ENCODE assay signal across 9 mouse cellular contexts in the genomic region with DNA sequence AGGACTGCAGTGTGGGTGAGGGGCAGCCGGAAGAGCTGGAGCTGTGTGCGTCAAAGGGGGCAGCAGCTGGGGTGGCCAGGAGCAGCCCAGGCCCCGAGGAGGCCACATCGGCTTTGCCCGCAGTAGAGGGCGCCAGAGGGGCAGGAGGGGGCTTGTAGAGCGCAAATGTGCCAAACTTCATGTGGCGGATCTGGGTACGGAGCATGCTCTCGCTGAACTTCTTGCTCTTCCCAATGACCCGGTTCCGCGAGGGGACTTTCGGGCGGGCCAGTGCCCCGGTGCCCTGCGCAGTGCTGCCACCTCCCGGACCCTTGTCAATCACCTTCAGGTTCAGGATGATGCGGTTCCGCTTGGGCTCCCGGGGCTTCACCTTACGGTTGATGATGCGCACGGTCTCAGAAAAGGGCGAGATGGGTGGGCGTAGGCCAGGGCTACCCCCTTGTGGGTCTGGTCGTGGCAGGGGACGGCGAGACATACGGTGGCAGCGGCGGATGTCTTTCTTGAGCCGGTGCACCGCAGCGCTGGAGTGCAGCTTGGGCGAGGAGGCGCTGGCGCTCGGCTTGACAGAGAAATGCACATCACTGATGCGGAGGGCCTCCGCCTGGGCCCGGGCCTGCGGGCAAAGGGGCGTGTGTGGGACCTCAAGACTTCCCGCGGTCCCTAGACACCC. TPM values are rescaled to one million over a fixed set of nuclear protein-coding genes. Genes with fewer than 3 reads are reported as not detected.
A peak's percentile ranks its signal among the peaks of the same experiment; 100 is the strongest.
DNase-seq lines count a peak whose midpoint lies in the region; ATAC-seq and TF ChIP-seq lines count a peak whose summit lies in the region.
"Had no signal": no experiment of that assay in that cellular context is flagged by ENCODE, and none has a peak within 500 bp of the region (broad histone marks: within the 10 kb centered on the region; RNA-seq: fewer than 3 reads in every experiment).

No protein-coding gene starts in this region.

- no peak for TF ChIP-seq EP300 in MEL (IDR thresholded peaks at IDR 0.05; ENCODE audit: low read depth in 1 of 2, low read length in 2 of 2)

- DNase-seq in layer of hippocampus, adult 11-12 months (ENCODE audit: low spot score), result peak; percentile 35
- no peak for DNase-seq in layer of hippocampus, postnatal 25 days (ENCODE audit: extremely low spot score in 1 of 2, low spot score in 1 of 2)
- DNase-seq in MEL (ENCODE audit: low read depth, low spot score), result peak; percentile 21
- DNase-seq in cerebellum, adult 9-10 months, result peak; percentile 75
- DNase-seq in midbrain, embryonic 10.5 days (ENCODE audit: low spot score), result no peak
- DNase-seq in urinary bladder, postnatal 36 days (ENCODE audit: low spot score in 2 of 2), result no peak

- no peak for TF ChIP-seq RAD21 in MEL (IDR thresholded peaks at IDR 0.05; ENCODE audit: low read depth, low read length)

- H3K9me3 ChIP-seq in MEL (replicated peaks; ENCODE audit: insufficient read depth, low read length), result no peaks in the 10 kb centered on the region
- H3K9me3 ChIP-seq in hindbrain, embryonic 13.5 days, result no peaks in the 10 kb centered on the region
- no peaks in the 10 kb centered on the region for H3K9me3 ChIP-seq in midbrain, embryonic 10.5 days (replicated peaks)

- 42% methylated on average over 46 of the region's 46 CpGs for WGBS in hindbrain, embryonic 13.5 days
- WGBS in midbrain, embryonic 10.5 days, result 65% methylated on average over 46 of the region's 46 CpGs

- peak; percentile 20 to 62 (median 39); a peak in 4 of 6 replicates for TF ChIP-seq CTCF in MEL (IDR thresholded peaks at IDR 0.05 in 2 of 3, conservative IDR thresholded peaks at IDR 0.05 in 1 of 3; ENCODE audit: control insufficient read depth in 1 of 3, insufficient read depth in 1 of 3, low read depth in 2 of 3, low read length in 3 of 3, poor library complexity in 1 of 3, severe bottlenecking in 1 of 3)

- ATAC-seq in hindbrain, embryonic 13.5 days (ENCODE audit: low FRiP score), result no peak
- ATAC-seq in megakaryocyte progenitor cell, adult 5-6 weeks (replicated peaks; ENCODE audit: poor library complexity), result no peak

- H3K36me3 ChIP-seq in MEL (ENCODE audit: control insufficient read depth in 1 of 2, insufficient read depth in 2 of 2, low read length in 2 of 2), result peaks cover 0 to 21% of the 10 kb centered on the region in 2 experiments; a peak in 3 of 4 replicates
- H3K36me3 ChIP-seq in hindbrain, embryonic 13.5 days, result peaks cover 40% of the 10 kb centered on the region
- peaks cover 69% of the 10 kb centered on the region for H3K36me3 ChIP-seq in midbrain, embryonic 10.5 days

- H3K4me3 ChIP-seq in MEL (ENCODE audit: control insufficient read depth in 1 of 2, insufficient read depth in 1 of 2, low read depth in 2 of 2, low read length in 2 of 2), result no peak overlapping the region
- peak overlapping the region; percentile 14 for H3K4me3 ChIP-seq in hindbrain, embryonic 13.5 days
- H3K4me3 ChIP-seq in midbrain, embryonic 10.5 days, result peak overlapping the region; percentile 34

- no peaks in the 10 kb centered on the region for H3K27me3 ChIP-seq in MEL (ENCODE audit: control insufficient read depth in 1 of 2, insufficient read depth in 2 of 2, low read length in 2 of 2)
- H3K27me3 ChIP-seq in hindbrain, embryonic 13.5 days, result no peaks in the 10 kb centered on the region
- H3K27me3 ChIP-seq in midbrain, embryonic 10.5 days (ENCODE audit: low read depth, poor library complexity, severe bottlenecking), result no peaks in the 10 kb centered on the region

- peak overlapping the region; percentile 46 for H3K4me2 ChIP-seq in hindbrain, embryonic 13.5 days

- H3K79me2 ChIP-seq in MEL (ENCODE audit: control insufficient read depth, insufficient read depth, low read length, poor library complexity), result peaks cover 14% of the 10 kb centered on the region

- H3K27ac ChIP-seq in MEL (ENCODE audit: control insufficient read depth, low read depth, low read length), result no peak overlapping the region
- peak overlapping the region; percentile 48; the same call in 1 of the 2 replicates for H3K27ac ChIP-seq in hindbrain, embryonic 13.5 days
- peak overlapping the region; percentile 34; the same call in 1 of the 2 replicates for H3K27ac ChIP-seq in midbrain, embryonic 10.5 days (replicated peaks)

- H3K9ac ChIP-seq in MEL (ENCODE audit: control insufficient read depth, low read depth, low read length, poor library complexity, severe bottlenecking), result no peak overlapping the region
- H3K9ac ChIP-seq in hindbrain, embryonic 13.5 days, result peak overlapping the region; percentile 63

- TF ChIP-seq POLR2A in MEL (IDR thresholded peaks at IDR 0.05; ENCODE audit: control insufficient read depth in 1 of 2, insufficient read depth in 1 of 2, low read depth in 1 of 2, low read length in 2 of 2, poor library complexity in 1 of 2), result no peak

- peaks cover 7 to 14% of the 10 kb centered on the region in 2 experiments; a peak in 3 of 4 replicates for H3K4me1 ChIP-seq in MEL (ENCODE audit: control insufficient read depth in 1 of 2, insufficient read depth in 2 of 2, low read length in 2 of 2)
- H3K4me1 ChIP-seq in hindbrain, embryonic 13.5 days (replicated peaks), result peaks cover 90% of the 10 kb centered on the region
- peaks cover 85% of the 10 kb centered on the region for H3K4me1 ChIP-seq in midbrain, embryonic 10.5 days

TF ChIP-seq in MEL, 35 proteins besides CTCF, POLR2A, EP300 and RAD21:
- no peak for TF ChIP-seq TAL1 (IDR thresholded peaks at IDR 0.05; ENCODE audit: low read length)
- no peak for TF ChIP-seq GABPA (IDR thresholded peaks at IDR 0.05; ENCODE audit: low read depth, low read length)

RNA-seq across cellular contexts. Expression of a gene that starts 5.5 kb away (rescaled TPM):
- 10 to 100 TPM; 16.8 to 30.2 TPM for total RNA-seq in layer of hippocampus, postnatal 25 days (2021)
- total RNA-seq in MEL (2012; rRNA removed), result 0.23 TPM in 1 of 2 replicates, not detected in the other
- not detected for polyA plus RNA-seq in MEL (2012; ENCODE audit: insufficient read depth in 1 of 2, insufficient read length in 2 of 2, low read depth in 1 of 2, low replicate concordance in 2 of 2, missing spikeins in 1 of 2)
- polyA plus RNA-seq in hindbrain, embryonic 13.5 days (2015; fragmentation: Nextera tagmentation; extraction: Ambion mirVana), result 0.34 and 0.51 TPM in 2 replicates
- polyA plus RNA-seq in midbrain, embryonic 10.5 days (2016; fragmentation: Nextera tagmentation; extraction: Ambion mirVana), result 0.16 TPM in 1 of 2 replicates, not detected in the other
- 0.51 TPM in 1 of 2 replicates, not detected in the other for total RNA-seq in megakaryocyte progenitor cell, adult 5-6 weeks (2015)
- 0.34 TPM in 1 of 2 replicates, not detected in the other for total RNA-seq in megakaryocyte progenitor cell, adult 5-6 weeks (2017)
- polyA plus RNA-seq: large intestine, adult 2 months had no signal

RNA-seq across cellular contexts. Expression of a gene that starts 6.0 kb away (rescaled TPM):
- 100 to 1,000 TPM; 397 to 421 TPM for total RNA-seq in layer of hippocampus, postnatal 25 days (2021)
- 21.7 and 25.1 TPM in 2 replicates for total RNA-seq in MEL (2012; rRNA removed)
- 10 to 100 TPM in 1 of 2 experiments, not detected in 1; 43.6 TPM for polyA plus RNA-seq in MEL (2012; ENCODE audit: insufficient read depth in 1 of 2, insufficient read length in 2 of 2, low read depth in 1 of 2, low replicate concordance in 2 of 2, missing spikeins in 1 of 2)
- 50.2 and 52.6 TPM in 2 replicates for polyA plus RNA-seq in hindbrain, embryonic 13.5 days (2015; fragmentation: Nextera tagmentation; extraction: Ambion mirVana)
- 24.0 and 30.4 TPM in 2 replicates for polyA plus RNA-seq in midbrain, embryonic 10.5 days (2016; fragmentation: Nextera tagmentation; extraction: Ambion mirVana)
- 5.9 and 6.1 TPM in 2 replicates for total RNA-seq in megakaryocyte progenitor cell, adult 5-6 weeks (2015)
- 7.5 and 11.5 TPM in 2 replicates for total RNA-seq in megakaryocyte progenitor cell, adult 5-6 weeks (2017)

RNA-seq across cellular contexts. Expression of a gene that starts 23.9 kb away (rescaled TPM):
- total RNA-seq in layer of hippocampus, postnatal 25 days (2021), result 100 to 1,000 TPM; 773 to 802 TPM
- total RNA-seq in MEL (2012; rRNA removed), result 0.03 and 0.04 TPM in 2 replicates
- polyA plus RNA-seq in MEL (2012; ENCODE audit: insufficient read depth in 1 of 2, insufficient read length in 2 of 2, low read depth in 1 of 2, low replicate concordance in 2 of 2, missing spikeins in 1 of 2), result under 1 TPM in 1 of 2 experiments, not detected in 1; 0.33 TPM
- 21.0 and 21.4 TPM in 2 replicates for polyA plus RNA-seq in hindbrain, embryonic 13.5 days (2015; fragmentation: Nextera tagmentation; extraction: Ambion mirVana)
- polyA plus RNA-seq in midbrain, embryonic 10.5 days (2016; fragmentation: Nextera tagmentation; extraction: Ambion mirVana), result 2.2 and 3.4 TPM in 2 replicates
- 0.15 and 0.20 TPM in 2 replicates for total RNA-seq in megakaryocyte progenitor cell, adult 5-6 weeks (2015)
- total RNA-seq in megakaryocyte progenitor cell, adult 5-6 weeks (2017), result 0.14 and 0.17 TPM in 2 replicates

RNA-seq across cellular contexts. Expression of a gene that starts 50.9 kb away (rescaled TPM):
- 10 to 100 TPM; 53.0 to 59.4 TPM for total RNA-seq in layer of hippocampus, postnatal 25 days (2021)
- total RNA-seq in MEL (2012; rRNA removed), result 14.7 and 19.5 TPM in 2 replicates
- polyA plus RNA-seq in MEL (2012; ENCODE audit: insufficient read depth in 1 of 2, insufficient read length in 2 of 2, low read depth in 1 of 2, low replicate concordance in 2 of 2, missing spikeins in 1 of 2), result 10 to 100 TPM in 1 of 2 experiments, not detected in 1; 30.0 TPM
- polyA plus RNA-seq in hindbrain, embryonic 13.5 days (2015; fragmentation: Nextera tagmentation; extraction: Ambion mirVana), result 83.5 and 84.9 TPM in 2 replicates
- 63.9 and 81.5 TPM in 2 replicates for polyA plus RNA-seq in midbrain, embryonic 10.5 days (2016; fragmentation: Nextera tagmentation; extraction: Ambion mirVana)
- total RNA-seq in megakaryocyte progenitor cell, adult 5-6 weeks (2015), result 15.9 and 16.2 TPM in 2 replicates
- 12.2 and 12.5 TPM in 2 replicates for total RNA-seq in megakaryocyte progenitor cell, adult 5-6 weeks (2017)

Comparison
In these comparisons a context has a peak if more than half of its experiments do, and no peak if none do; other contexts are left out.
1. DNase-seq: peak in layer of hippocampus, adult 11-12 months (single experiment), MEL (single experiment) and cerebellum, adult 9-10 months (single experiment); none in layer of hippocampus, postnatal 25 days (0 of 2), midbrain, embryonic 10.5 days (single experiment) and urinary bladder, postnatal 36 days (0 of 2).
2. H3K4me3 ChIP-seq: peak in hindbrain, embryonic 13.5 days (single experiment) and midbrain, embryonic 10.5 days (single experiment); none in MEL (0 of 2).
3. RNA of a gene that starts 5.5 kb away (total RNA-seq): 16.8 to 30.2 TPM in layer of hippocampus, postnatal 25 days; 0.23 TPM in MEL and 0.34 to 0.51 TPM in megakaryocyte progenitor cell, adult 5-6 weeks; every median in the first group is over 10 times any median in the second.
4. RNA of a gene that starts 6.0 kb away (total RNA-seq): 397 to 421 TPM in layer of hippocampus, postnatal 25 days; 21.7 to 25.1 TPM in MEL and 5.9 to 11.5 TPM in megakaryocyte progenitor cell, adult 5-6 weeks; every median in the first group is over 10 times any median in the second.
5. RNA of a gene that starts 23.9 kb away (total RNA-seq): 773 to 802 TPM in layer of hippocampus, postnatal 25 days; 0.14 to 0.20 TPM in megakaryocyte progenitor cell, adult 5-6 weeks and 0.03 to 0.04 TPM in MEL; every median in the first group is over 100 times any median in the second.